Mouse (Mus musculus): ENCODE data around the gene Batf.

The Batf gene

DNA sequence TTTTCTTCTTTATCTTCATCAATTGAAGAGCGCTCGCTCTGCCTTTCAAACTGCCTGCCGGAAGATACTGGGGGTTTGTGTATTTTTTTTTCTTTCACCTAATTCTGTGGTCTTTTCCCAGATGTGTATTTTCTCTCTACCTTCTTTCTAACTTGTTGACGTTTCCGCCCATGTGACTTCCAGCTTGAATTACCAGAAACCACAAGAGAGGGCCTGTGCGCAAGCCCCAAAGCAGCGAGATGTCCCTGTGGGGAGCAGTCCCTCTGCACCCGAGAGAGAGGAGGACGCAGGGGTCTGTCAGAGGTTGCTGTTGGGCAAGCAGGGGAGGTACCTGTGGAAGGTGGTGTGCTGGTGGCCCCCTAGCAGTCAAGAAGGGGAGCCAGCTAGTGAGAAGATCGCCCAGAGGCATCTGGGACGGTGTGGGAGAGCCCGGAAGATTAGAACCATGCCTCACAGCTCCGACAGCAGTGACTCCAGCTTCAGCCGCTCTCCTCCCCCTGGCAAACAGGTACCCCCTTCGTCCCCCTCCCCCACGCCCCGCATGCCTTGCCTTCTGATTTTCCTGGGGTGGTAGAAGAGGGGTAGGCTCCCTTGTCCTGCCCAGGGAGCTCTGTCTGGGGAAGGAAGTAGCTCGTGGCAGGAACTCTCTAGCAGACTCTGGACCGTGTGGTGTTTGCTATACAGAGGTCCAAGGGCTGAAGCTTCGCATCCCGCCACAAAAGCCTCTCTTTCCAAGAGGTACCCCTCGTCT, at the start of gene Batf:
TSS of gene Batf (plus strand) at position 204 of the 751 bp plus-strand sequence.
- DNase-seq (ENCODE audit: low read depth): peak; percentile 93

DNA sequence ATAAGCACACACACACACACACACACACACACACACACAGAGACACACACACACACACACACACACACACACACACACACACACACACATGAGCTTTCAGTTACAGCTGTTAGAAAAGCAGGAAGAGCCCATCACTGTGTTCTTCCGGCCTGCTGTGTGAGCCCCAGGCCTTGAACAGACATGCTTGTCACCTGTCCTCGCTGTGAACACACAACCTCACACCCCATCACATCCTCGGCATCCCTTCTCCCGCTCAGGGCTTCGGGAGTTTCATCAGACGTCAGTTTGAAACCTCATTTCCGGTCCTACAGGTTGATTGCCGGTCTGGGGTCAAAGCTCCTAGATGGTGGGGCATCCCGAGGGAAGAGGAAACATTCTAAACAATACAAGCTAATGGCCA, 48.5 kb upstream of the Batf start:
- DNase-seq (ENCODE audit: low read depth): peak; percentile 63

DNA sequence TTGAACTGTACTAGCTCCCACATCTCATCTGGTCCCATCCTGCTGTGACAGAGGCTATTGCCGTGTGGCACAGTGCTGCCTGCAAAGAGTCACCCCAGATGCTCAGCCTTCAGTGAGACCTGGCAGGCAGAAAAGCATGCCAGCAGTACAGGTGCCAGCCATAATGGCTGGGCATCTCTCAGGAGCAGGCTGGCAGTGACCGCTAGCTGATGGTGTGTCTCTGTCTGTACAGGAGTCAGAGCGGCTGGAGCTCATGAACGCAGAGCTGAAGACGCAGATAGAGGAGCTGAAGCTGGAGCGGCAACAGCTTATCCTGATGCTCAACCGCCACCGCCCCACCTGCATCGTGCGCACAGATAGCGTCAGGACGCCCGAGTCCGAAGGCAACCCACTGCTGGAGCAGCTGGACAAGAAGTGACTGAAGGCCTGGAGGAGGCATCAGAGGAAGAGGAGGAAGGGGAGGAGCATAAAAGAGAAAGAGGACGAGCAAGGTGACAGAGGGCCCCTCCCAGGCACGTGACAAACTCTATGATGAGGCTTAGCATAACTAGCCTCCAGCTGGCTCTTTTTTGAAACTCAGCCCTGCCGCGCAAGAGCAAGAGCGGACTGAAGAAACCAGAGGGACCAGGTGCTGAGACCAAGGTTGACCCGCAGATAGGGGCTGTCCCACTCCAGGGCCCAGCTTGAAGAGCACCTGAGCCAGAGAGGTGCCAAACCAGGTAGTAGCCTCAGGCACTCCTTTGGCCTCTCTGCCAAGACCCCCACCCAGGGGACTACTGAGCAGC, 47.7 kb upstream of the Batf start:
- DNase-seq (ENCODE audit: low read depth): peak; percentile 66

DNA sequence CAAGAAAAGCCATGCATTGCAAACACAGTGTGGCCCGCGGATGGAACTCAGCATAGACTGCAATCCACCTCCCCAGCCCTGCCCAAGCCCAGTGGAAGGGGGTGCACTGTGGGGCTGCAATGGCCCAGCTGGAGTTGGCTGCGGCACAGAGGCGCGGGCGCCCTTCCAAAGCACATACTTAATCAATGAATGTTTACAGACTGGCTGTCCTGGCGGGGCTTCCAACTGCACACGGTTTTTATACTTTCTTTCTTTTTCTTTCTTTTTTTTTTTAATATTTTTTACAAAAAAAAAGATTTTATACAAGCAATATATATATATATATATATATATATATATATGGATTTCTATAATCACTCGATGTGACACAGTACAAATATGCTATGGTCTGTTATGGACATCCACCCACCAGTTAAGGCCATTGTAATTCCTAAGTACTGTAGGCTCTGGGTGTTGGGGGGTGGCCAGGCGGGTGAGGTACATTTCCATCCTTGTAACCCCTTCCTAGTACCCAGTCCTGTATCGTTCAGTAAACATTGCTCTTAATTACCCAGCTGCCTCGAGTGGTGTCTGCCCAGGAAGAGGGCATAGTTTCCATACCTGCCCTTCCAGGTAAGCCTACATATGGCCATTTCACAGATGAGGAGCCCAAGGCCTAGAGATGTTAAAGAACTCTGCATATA, 47.0 kb upstream of the Batf start:
- DNase-seq (ENCODE audit: low read depth): no peak

DNA sequence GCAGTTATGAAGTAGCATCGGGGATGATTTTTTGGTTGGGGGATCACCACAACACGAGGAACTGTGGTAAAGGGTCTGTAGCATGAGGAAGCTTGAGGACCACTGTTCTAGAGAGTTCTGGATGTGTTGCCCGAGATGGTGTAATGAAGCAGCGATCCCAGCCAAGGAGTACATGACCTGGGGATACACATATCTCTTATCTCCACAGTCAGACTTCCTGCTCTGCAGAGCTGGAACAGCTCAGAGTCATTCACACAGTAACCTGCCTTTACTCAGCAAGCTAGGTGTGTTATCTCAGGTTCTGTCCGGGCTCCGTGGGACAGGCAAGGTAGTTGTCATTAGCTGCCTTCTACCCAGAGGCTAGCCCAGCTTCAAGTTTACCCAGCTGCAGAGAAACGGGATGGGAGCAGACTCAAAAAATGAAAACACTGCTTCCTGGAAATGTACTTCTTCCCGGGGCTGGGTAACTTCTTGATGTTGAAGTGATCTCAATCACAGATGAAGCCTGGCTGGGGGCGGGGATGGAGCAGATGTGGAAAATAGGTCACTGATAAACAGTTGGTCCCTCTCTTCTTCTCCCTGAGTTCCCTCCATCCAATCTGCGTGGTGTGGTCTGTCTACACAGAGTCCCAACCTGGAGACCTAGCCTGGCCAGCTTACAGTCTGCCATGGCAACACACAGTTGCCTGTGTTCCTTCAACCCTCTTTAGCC, 45.5 kb upstream of the Batf start:
- DNase-seq (ENCODE audit: low read depth): peak; percentile 63

DNA sequence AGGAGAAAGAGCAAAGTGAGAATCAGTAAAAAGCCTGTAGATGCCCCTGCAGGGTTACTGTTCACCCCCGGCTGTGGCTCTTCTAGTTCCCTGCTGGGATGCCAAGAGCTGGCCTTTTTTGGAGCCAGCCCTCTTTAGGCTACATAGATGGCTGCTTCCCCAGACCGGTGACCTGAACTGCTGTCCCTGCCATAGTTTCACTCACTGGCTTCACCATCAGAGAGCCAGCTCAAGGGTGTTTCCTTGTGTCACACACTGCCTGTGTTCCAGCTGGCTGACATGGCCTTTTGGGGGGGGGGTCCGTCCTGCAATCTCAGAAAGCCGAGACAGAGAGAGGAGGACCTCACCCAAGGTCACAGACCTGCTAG, 44.9 kb upstream of the Batf start:
- no peak for DNase-seq (ENCODE audit: low read depth)

DNA sequence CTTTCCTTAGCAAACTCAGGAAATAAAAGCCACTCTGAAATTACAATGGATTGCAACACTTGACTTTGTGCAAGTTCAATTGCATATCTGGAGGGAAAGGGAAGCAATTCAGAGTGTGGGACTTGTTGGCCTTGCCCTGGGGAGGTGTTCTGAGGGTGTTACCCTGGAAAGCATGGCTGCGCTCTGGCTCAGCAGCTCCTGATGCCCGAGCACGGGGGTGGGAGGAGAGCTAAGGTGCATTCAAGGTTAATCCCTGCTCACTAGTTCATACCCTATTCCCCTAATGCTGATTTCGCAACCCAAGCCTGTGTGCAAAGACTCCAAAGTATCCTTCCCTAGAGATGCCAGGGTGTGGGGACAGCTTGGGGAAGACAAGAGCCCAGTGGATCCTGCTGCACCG, 42.7 kb upstream of the Batf start:
- DNase-seq (ENCODE audit: low read depth): no peak

DNA sequence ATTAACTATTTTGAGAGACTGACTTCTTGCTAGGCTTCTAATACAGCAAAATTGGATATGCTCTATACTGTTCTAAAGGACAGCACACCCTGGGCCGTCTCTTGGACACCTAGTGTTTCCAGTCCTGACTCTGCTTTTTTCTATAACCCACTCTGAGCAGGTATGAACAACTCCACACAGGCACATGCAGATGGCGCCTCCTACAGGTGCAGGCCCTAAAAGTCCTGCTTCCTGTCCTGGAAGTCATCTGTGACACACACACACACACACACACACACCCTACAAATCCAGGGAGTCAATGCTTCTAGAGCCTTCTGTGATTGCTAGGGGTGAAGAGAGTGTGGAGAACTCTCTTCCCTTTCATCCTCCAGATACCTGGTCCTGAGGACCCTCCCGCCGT, 40.8 kb upstream of the Batf start:
- peak; percentile 78 for DNase-seq (ENCODE audit: low read depth)

DNA sequence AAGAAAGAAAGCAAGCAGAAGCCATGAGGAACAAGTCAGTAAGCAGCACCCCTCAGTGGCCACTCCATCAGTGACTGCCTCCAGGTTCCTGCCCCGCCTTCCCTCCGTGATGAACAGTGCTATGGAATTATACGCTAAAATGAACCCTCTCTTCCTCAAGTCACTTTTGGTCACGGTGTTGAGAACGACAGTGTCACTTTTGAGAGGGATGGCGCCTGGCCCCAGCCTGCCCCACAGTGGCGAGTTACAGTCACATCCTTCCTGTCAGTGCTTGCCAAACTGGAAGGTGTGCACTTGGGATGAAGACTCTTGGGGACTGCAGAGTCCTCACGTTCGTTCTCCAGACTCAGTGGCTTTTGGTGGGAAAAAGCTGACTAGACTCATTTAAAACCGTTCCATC, 39.1 kb upstream of the Batf start:
- peak; percentile 74 for DNase-seq (ENCODE audit: low read depth)

DNA sequence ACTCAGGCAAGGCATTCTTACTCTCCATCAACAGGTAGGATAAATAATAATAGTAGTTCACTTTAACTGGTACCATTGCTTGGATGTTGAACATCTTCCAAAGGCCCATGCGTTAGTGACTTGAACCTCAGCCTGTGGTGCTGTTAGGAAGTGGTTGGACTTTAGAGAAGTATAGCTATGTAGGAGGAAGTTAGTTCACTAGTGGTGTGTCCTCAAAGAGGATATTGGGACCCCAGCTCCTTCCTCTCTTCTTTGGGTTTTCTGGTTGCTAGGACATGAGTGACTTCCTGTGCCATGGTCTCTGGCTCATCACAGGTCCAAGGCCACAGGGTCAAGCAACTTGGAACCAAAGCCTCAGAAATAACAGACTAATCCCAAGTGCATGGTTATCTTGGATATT, 38.5 kb upstream of the Batf start:
- DNase-seq (ENCODE audit: low read depth): no peak

DNA sequence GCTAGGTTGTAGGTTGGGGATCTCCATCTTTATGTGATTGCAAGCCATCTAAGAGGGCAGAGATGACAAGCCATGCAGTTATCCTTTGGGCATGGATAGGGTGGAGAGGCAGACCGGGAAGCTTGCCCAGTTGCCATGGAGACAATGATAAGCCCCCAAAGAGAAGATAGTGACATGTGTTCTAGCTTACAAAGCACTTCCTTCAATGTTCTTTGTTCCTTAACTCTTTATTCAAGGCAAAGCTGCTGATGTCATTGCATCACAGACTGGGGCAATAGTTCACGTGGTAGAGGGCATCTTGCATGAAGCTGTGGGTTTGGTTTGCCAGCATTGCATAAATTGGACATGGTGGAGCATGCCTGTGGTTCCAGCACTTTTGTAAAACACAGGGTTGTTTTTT, 27.1 kb upstream of the Batf start:
- DNase-seq (ENCODE audit: low read depth): no peak

DNA sequence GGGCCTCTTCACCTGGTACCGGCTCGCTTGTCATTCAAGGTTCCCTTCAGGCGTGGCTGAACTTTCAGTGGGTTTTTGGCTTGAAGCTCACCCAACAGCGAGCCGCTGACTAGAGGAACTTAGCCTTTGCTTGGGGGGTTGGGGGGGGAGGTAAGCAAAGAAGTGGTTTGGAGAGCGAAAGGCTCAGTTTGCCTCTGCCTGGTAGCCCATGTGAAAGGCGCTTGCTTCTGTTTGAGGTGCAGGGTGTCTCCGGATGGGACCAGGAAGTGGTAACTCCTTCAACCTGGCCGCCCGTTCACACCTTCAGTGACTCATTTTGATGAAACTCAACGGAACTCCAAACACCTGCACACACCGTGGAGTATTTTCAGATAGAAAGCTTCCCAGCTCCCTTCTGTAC, 25.6 kb upstream of the Batf start:
- peak; percentile 84 for DNase-seq (ENCODE audit: low read depth)

DNA sequence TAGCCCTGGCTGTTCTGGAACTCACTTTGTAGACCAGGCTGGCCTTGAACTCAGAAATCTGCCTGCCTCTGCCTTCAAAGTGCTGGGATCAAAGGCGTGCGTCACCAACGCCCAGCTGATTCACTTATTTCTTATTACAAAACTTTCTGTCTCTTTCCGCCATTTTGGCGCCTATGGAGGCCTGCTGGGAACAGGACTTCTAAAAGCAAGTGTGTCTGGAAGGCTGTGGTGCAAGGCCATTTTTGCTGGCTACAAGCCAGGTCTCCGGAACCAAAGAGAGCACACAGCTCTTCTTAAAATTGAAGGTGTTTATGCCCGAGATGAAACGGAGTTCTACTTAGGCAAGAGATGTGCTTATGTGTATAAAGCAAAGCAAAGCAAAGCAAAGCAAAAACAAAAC, 24.2 kb upstream of the Batf start:
- peak; percentile 34 for DNase-seq (ENCODE audit: low read depth)

DNA sequence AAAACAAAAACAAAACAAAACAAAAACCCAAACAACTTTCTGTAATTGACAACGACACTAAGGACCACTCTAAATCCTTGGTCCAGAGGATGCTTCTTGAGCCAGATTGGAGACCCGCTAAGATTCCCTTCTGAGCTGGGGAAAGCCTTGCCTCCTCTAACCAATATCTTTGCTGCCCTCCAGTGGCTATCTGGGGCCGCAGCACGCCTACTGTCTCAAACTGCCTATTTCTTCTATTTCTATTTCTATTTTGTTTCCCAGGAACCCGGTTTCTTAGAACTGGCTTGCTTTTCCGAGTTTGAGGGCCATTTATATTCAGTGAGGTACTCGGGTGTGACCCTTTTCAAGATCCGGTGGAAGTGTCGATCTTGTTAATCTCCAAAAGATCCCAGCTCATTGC, 23.6 kb upstream of the Batf start:
- peak; percentile 88 for DNase-seq (ENCODE audit: low read depth)

DNA sequence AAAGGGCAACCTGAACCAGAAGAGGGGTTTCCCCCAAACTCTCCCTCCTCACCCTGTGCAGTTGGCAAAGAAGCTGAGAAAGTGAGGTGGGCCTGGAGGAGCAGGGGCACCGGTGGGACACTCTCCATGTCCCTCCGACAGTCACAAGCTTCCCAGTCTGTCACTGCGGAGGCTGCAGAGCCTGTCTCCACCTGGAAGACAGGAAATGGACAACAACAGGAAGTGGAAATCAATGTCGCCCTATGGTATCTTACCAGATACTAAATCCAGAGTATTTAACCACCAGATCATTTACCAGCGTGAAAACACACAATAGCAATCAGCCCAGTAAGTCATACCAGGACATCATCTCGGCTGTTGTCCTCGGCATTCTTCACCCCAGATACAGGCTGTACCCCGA, 20.4 kb upstream of the Batf start:
- peak; percentile 72 for DNase-seq (ENCODE audit: low read depth)

DNA sequence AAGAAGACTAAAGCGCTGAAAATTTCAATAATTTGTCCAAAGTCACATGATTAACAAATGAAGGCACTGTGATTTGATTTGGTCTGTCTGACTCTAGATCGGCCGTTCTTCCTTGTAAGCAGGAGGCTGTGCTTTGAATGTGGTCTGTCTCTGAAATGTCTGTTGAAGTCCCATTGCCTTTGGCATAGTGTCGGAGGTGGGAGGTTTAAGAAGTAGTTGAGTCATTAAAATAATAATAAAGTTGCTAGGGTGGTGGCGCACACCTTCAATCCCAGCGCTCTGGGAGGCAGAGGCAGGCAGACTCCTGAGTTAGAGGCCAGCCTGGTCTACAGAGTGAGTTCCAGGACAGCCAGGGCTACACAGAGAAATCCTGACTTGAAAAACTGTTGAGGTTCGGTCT, 19.4 kb upstream of the Batf start:
- no peak for DNase-seq (ENCODE audit: low read depth)

DNA sequence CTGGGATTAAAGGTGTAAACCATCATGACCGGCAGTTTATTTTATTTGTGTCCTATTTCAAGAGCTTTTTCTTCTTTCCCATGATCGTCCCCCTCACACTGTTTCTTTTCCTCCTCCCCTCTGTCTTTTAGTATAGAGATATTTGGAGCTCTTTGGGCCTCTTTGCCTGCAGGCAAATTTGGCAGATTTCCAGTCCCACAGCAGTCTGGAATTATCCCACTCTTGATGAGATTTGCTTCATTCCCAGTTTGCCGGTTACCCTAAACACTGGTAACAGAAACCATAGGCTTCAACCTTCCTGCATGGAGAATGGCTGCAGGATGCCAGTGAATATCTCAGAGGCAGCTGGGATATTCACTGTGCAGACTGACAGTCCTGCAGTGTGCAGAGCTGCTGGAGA, 17.8 kb upstream of the Batf start:
- no peak for DNase-seq (ENCODE audit: low read depth)

DNA sequence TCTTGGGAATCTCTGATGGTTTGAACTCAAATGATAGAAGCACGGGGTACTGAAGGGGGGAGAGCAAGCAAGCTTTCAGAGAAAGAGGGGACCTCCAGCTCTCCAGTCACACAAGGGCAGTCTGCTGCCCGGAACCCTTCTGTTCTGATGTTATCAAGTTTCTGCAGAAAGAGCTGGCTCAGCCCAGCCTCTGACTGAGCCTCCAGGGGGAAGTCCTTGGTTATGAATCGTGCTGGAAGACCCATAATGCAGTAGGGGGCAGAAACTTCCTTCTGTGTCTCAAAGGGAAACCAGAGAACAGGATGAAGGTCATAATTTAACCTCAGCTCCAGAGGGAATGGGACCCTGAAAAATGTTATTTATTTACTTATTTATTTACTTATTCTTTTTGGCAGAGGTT, 16.4 kb upstream of the Batf start:
- DNase-seq (ENCODE audit: low read depth): peak; percentile 65

DNA sequence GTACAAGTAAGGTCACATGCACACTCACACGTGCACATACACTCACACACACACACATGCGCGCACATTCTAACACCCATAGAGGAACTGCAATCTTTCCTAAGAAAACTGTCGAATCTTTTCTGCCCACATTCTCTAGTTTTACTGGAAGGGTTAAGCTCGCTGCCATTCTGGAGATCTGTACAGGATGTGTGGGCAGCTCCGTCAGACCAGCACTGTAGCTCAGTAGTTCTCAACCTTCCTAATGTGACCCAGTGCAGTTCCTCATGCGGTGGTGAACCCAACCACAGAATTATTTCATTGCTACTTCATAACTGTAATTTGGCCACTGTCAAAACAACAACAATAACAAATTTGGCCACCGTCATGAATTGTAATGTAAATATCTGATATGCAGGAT, 12.6 kb upstream of the Batf start:
- DNase-seq (ENCODE audit: low read depth): peak; percentile 27

DNA sequence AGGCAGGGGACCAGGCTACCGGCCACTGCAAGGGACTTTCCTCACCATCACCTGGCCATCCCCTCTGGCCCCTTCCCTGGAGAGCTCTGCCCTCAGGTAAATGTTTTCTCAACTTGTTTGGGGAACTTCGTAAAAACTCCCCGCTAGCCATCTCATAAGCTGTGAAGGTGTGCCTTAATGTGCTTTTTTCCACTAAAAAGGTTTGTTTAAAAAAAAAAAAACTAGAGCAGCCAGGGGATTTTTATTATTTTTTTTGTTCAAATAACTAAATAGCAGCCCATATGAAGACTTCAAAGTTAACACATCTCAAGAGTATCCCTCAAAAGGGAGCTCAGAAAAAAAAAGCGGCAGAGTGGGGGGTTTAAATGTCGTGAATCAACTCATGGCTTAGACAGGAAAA, 7.4 kb upstream of the Batf start:
- no peak for DNase-seq (ENCODE audit: low read depth)

DNA sequence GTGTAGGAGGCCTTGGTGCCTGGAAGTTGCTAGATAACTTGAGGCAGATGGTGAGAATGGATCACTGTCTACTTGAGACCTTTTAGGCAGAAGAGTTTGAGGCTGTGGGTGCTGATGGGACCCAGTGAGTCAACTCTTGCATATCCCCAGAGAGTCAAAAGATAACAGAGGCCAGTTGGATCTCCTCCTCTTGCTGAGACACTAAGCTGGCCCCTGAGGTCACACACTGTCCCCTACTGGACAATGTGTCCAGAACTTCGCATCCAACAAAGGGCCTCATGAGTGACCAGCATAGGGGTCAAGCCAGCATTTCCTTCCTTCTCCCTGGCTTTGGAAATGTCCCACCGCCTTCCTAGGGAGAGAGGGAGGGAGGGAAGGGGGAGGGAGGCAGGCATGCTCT, 6.7 kb upstream of the Batf start:
- no peak for DNase-seq (ENCODE audit: low read depth)

DNA sequence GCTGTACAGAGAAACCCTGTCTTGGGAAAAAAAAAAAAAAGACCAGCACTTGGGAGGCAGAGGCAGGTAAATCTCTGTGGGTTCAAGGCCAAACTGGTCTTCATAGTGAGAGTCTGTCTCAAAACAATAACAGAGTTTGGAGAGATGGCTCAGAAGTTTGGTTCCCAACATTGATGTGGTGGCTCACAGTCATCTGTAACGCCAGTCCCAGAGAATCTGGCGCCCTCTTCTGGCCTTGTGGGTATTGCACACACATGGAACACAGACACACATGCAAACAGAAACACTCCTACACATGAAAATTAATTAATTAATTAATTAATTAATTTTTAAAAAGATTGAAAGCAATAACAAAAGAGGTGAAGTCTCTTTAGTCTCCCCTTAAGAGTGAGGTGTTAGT, 4.1 kb upstream of the Batf start:
- DNase-seq (ENCODE audit: low read depth): peak; percentile 63
